16 mouse cellular contexts compared by ENCODE assay signal in the genomic region with DNA sequence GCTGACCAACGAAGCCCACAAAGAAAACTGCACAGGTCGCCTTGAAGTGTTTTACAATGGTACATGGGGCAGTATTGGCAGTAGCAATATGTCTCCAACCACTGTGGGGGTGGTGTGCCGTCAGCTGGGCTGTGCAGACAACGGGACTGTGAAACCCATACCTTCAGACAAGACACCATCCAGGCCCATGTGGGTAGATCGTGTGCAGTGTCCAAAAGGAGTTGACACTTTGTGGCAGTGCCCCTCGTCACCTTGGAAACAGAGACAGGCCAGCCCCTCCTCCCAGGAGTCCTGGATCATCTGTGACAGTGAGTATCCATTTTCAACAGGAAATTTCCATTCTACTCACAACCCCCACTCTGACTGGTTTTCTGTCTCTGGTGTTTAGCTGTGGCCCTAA. TPM values are rescaled to one million over a fixed set of nuclear protein-coding genes. Genes with fewer than 3 reads are reported as not detected.
DNase-seq lines count a peak whose midpoint lies in the region; TF ChIP-seq lines count a peak whose summit lies in the region.
"Had no signal": no experiment of that assay in that cellular context is flagged by ENCODE, and none has a peak within 500 bp of the region (broad histone marks: within the 10 kb centered on the region; RNA-seq: fewer than 3 reads in every experiment).

No protein-coding gene starts in this region.

- H3K27me3 ChIP-seq in cerebellum, adult 2 months (ENCODE audit: control insufficient read depth, insufficient read depth, low read length) = no peaks in the 10 kb centered on the region
- H3K27me3 ChIP-seq: heart, embryonic 12.5 days had no signal

- no peaks in the 10 kb centered on the region for H3K4me1 ChIP-seq in cerebellum, adult 2 months (ENCODE audit: control insufficient read depth, insufficient read depth, low read length)
- H3K4me1 ChIP-seq: heart, embryonic 12.5 days had no signal

- peak in 1 of 2 experiments; percentile 9 for DNase-seq in cerebellum, adult 2 months
- no peak for DNase-seq in cerebellum, adult 18-20 months
- peak; percentile 34 for DNase-seq in left cerebral cortex, postnatal 4 days
- DNase-seq in left cerebral cortex, postnatal 10 days (ENCODE audit: extremely low spot score in 1 of 2, low spot score in 2 of 2) = no peak
- peak; percentile 1 for DNase-seq in embryo, embryonic 9.5 days (ENCODE audit: extremely low spot score)
- peak; percentile 4 for DNase-seq in retina, postnatal 1 day
- DNase-seq in spleen, adult 12 weeks (ENCODE audit: low spot score) = no peak
- no peak for DNase-seq in lung, adult 18-20 months
- DNase-seq: cerebellum, postnatal 36 days; kidney, postnatal 25 days; layer of hippocampus, postnatal 36 days; liver; lung, postnatal 14 days; right cerebral cortex, adult 18-20 months had no signal

- peak overlapping the region; percentile 15 for H3K4me3 ChIP-seq in cerebellum, adult 2 months (replicated peaks; ENCODE audit: insufficient read depth, low read depth, low read length)
- H3K4me3 ChIP-seq: heart, embryonic 12.5 days had no signal

- intact Hi-C loops in left cerebral cortex, postnatal 4 days (cut with DNase I) = no loop called here
- intact Hi-C loops in left cerebral cortex, postnatal 10 days (cut with DNase I) = no loop called here

- TF ChIP-seq CTCF in cerebellum, adult 2 months (IDR thresholded peaks at IDR 0.05; ENCODE audit: borderline replicate concordance, insufficient read depth, low read depth, low read length) = no peak

- WGBS in cerebellum, adult 2 months = 40% methylated on average over 6 of the region's 6 CpGs

- TF ChIP-seq POLR2A in cerebellum, adult 2 months (IDR thresholded peaks at IDR 0.05; ENCODE audit: borderline replicate concordance, insufficient read depth, low read length) = no peak

- no peak overlapping the region for H3K27ac ChIP-seq in cerebellum, adult 2 months (ENCODE audit: insufficient read depth, low read length)

RNA-seq across cellular contexts. Expression of a gene that starts 15.9 kb away (rescaled TPM):
- polyA plus RNA-seq in cerebellum, adult 2 months (2012; rRNA removed) = 0.29 and 0.43 TPM in 2 replicates
- 1 to 10 TPM; 2.2 to 2.3 TPM for total RNA-seq in left cerebral cortex, postnatal 4 days (2021)
- total RNA-seq in left cerebral cortex, postnatal 10 days (2021) = 1 to 10 TPM; 1.9 to 3.8 TPM
- polyA plus RNA-seq: heart, embryonic 12.5 days; neural tube, embryonic 11.5 days had no signal

Comparison
In these comparisons a context has a peak if more than half of its experiments do, and no peak if none do; other contexts are left out.
1. DNase-seq: peak in left cerebral cortex, postnatal 4 days (single experiment), embryo, embryonic 9.5 days (single experiment) and retina, postnatal 1 day (single experiment); none in cerebellum, adult 18-20 months (0 of 2), left cerebral cortex, postnatal 10 days (0 of 2), spleen, adult 12 weeks (single experiment) and lung, adult 18-20 months (0 of 2).